Mouse (Mus musculus) megakaryocyte, embryonic 14.5 days (primary cell): ENCODE data around the gene Slc6a9.

ENCODE experiments used
- FLI1 ChIP-seq: IDR thresholded peaks from 2 replicates; pipeline ENCODE4 v1.6.1; 2012; ENCODE audit warnings: low read length, inconsistent platforms, mixed read lengths
- GATA1 ChIP-seq: IDR thresholded peaks from 3 replicates; pipeline ENCODE4 v1.6.1; 2012; ENCODE audit warnings: mixed read lengths, low read length, inconsistent platforms, borderline replicate concordance

GRCm38 (mm10) chr4:117904094-117904493, 69.8 kb downstream of the Slc6a9 start:
- no peak for TF ChIP-seq GATA1
- TF ChIP-seq FLI1: no peak
